Mouse (Mus musculus): ENCODE measurements around the gene Zfp36l2. TPM values are rescaled to one million over a fixed set of nuclear protein-coding genes. Genes with fewer than 3 reads are reported as not detected.

Gene Zfp36l2
- total RNA-seq, 2 experiments from 2014 or later, result 99.4 to 199 TPM

GRCm38 (mm10) chr17:84137393-84138171, 50.2 kb downstream of the Zfp36l2 start:
- ATAC-seq (replicated peaks; ENCODE audit: poor library complexity, severe bottlenecking), result no peak

- no peak for ATAC-seq (replicated peaks; ENCODE audit: poor library complexity, severe bottlenecking)
Observed at GRCm38 (mm10) chr17:84136669-84137392, 50.9 kb downstream of the Zfp36l2 start.

- ATAC-seq (replicated peaks; ENCODE audit: poor library complexity, severe bottlenecking), result no peak
Observed at GRCm38 (mm10) chr17:84136217-84136616, 51.5 kb downstream of the Zfp36l2 start.

- ATAC-seq (replicated peaks; ENCODE audit: poor library complexity, severe bottlenecking), result peak; percentile 62
Observed at GRCm38 (mm10) chr17:84135243-84135642, 52.5 kb downstream of the Zfp36l2 start.

Measured in granulocyte monocyte progenitor cell, adult 5-6 weeks (primary cell).